Mouse (Mus musculus): ENCODE data around the gene Itga1.

The Itga1 gene

DNA sequence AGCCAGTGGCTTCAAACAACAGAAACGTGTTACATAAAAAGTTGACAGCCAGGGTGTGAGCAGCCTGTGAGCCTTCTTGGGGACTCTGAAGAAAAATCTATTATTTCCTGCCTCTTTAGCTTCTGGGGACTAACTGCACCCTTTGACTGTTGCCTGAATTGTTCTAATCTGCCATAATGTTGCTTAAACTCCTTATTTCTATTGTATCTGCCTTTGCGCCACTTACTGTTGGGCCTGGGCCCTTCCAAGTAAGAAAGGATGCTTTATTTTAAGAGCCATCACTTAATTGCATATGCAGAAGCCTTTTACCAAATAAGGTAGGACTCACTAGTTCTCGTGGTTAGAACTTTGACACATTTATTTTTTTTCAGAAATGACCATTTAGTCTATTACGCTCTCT is 193.9 kb downstream of the Itga1 start:
- Histone ChIP-seq H3K9me3 (ENCODE audit: low read length) (no peaks in the 10 kb centered on the region), H3K36me3 (ENCODE audit: insufficient read depth, low read length) (no peaks in the 10 kb centered on the region), H3K4me1 (replicated peaks; ENCODE audit: low read depth, low read length) (no peaks in the 10 kb centered on the region), H3K27me3 (ENCODE audit: insufficient read depth, low read length) (no peaks in the 10 kb centered on the region), H3K4me3 (replicated peaks; ENCODE audit: low read length) (no peak overlapping the region)
- no peak for TF ChIP-seq CTCF (conservative IDR thresholded peaks at IDR 0.05; ENCODE audit: low read length)
- no peak for TF ChIP-seq NANOG (IDR thresholded peaks at IDR 0.05; ENCODE audit: borderline replicate concordance, low read length)
- TF ChIP-seq POU5F1 (IDR thresholded peaks at IDR 0.05; ENCODE audit: borderline replicate concordance, low read length) = no peak
